Mouse (Mus musculus): ENCODE measurements around the gene Cntd1. TPM values are rescaled to one million over a fixed set of nuclear protein-coding genes. Genes with fewer than 3 reads are reported as not detected.
"Not testable (repeated sequence)": the region's sequence is repeated elsewhere in the genome, so short reads cannot be mapped to it uniquely, and the experiment has no call there.

Cntd1 gene
- total RNA-seq, 2 experiments from 2014 or later: 0.14 to 0.18 TPM

- not testable (repeated sequence) for DNase-seq
Observed at GRCm38 (mm10) chr11:101330961-101331360, 52.1 kb downstream of the Cntd1 start.

GRCm38 (mm10) chr11:101332537-101332936 lies 53.7 kb downstream of the Cntd1 start:
- no peak for DNase-seq

GRCm38 (mm10) chr11:101334023-101334422 lies 55.2 kb downstream of the Cntd1 start:
- no peak for DNase-seq

GRCm38 (mm10) chr11:101334516-101334915 lies 55.7 kb downstream of the Cntd1 start:
- DNase-seq: no peak

DNA sequence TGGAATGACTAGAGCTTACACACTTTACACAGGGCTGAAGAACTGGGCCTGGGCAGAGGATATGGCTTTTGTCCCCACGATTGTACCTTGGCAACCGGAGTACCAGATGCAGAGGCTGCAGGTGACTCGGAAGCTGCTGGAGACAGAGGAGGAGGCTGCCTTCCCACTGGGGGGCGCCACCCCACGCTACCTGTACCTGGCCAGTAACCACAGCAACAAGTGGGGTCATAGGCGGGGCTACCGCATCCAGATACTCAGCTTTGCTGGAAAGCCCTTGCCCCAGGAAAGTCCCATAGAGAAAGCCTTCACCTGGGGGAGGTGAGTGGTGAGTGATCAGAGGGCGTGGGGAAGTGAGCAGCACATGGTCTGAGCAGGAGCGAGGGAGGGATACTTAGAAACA lies 56.9 kb downstream of the Cntd1 start:
- no peak for DNase-seq

DNA sequence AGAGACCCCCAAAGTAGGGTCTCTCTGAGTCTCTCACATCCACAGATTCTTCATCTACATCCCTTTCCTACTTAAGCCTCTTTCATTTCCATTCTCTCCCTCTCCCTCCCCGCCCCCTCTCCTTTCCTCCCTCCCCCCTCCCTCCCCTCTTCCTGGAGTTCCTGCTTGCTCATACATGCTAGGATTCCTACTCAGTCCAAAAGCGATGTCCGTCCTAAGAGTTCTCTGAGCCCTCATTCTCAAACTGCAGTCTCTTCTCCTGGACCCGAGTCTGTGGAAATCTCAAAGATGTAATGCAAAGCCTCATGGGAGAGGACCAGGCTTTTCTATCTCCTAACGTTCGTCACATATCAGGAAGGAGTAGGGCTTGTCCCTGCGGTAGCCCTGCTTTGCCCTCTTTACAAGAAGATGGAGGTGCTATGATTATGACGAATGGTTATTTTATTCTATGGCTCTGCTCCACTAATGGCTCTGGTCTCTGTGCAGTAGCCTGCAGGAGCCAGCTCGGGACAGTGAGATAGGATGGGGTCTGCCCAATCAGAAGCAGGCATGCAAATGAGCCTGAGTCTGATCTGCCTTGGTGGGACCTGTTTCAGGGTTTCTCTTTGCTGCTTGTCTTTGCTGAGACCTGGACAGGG lies 59.4 kb downstream of the Cntd1 start:
- DNase-seq: no peak

Other genes with a start within 250 kb of the Cntd1 start
- gene Naglu, start 209.0 kb upstream of the Cntd1 start, total RNA-seq (2021): 10 to 100 TPM in 1 of 2 experiments, 1 to 10 TPM in 1; 9.2 to 11.6 TPM
- under 1 TPM; 0.23 to 0.25 TPM for gene Hsd17b1, start 200.6 kb upstream of the Cntd1 start, total RNA-seq (2021)
- 10 to 100 TPM; 10.7 to 11.7 TPM for gene Coasy, start 196.4 kb upstream of the Cntd1 start, total RNA-seq (2021)
- 10 to 100 TPM; 10.7 to 12.2 TPM for gene Mlx, start 191.7 kb upstream of the Cntd1 start, total RNA-seq (2021)
- gene Psmc3ip, start 183.6 kb upstream of the Cntd1 start, total RNA-seq (2021): 1 to 10 TPM; 2.8 to 4.0 TPM
- 10 to 100 TPM; 37.3 to 37.5 TPM for gene Retreg3, start 159.1 kb upstream of the Cntd1 start, total RNA-seq (2021)
- gene Tubg1, start 159.1 kb upstream of the Cntd1 start, total RNA-seq (2021): 10 to 100 TPM; 37.4 to 39.0 TPM
- gene Tubg2, start 123.1 kb upstream of the Cntd1 start, total RNA-seq (2021): 1 to 10 TPM; 5.5 to 6.3 TPM
- gene Cntnap1, start 108.5 kb upstream of the Cntd1 start, total RNA-seq (2021): 1 to 10 TPM; 4.2 to 4.3 TPM
- 10 to 100 TPM; 33.2 to 36.7 TPM for gene Plekhh3, start 107.7 kb upstream of the Cntd1 start, total RNA-seq (2021)
- not detected for gene Ccr10, start 103.6 kb upstream of the Cntd1 start, total RNA-seq (2021)
- gene Ezh1, start 52.5 kb upstream of the Cntd1 start, total RNA-seq (2021): 10 to 100 TPM; 17.2 to 17.7 TPM
- 10 to 100 TPM; 70.5 to 72.8 TPM for gene Ramp2, start 33.0 kb upstream of the Cntd1 start, total RNA-seq (2021)
- 10 to 100 TPM; 40.1 to 44.3 TPM for gene Vps25, start 25.3 kb upstream of the Cntd1 start, total RNA-seq (2021)
- gene Wnk4, start 18.4 kb upstream of the Cntd1 start, total RNA-seq (2021): 1 to 10 TPM in 1 of 2 experiments, under 1 TPM in 1; 0.35 to 1.4 TPM
- gene Coa3, start 102 bp downstream of the Cntd1 start, total RNA-seq (2021): 10 to 100 TPM; 66.3 to 74.5 TPM
- 10 to 100 TPM; 74.5 to 76.9 TPM for gene Becn1, start 23.3 kb downstream of the Cntd1 start, total RNA-seq (2021)
- 10 to 100 TPM; 72.4 TPM for gene Psme3, start 37.2 kb downstream of the Cntd1 start, total RNA-seq (2021)
- gene Aoc2, start 46.1 kb downstream of the Cntd1 start, total RNA-seq (2021): 1 to 10 TPM; 1.7 to 2.3 TPM
- gene Aoc3, start 51.6 kb downstream of the Cntd1 start, total RNA-seq (2021): 10 to 100 TPM; 25.2 to 31.0 TPM
- under 1 TPM in 1 of 2 experiments, not detected in 1; 0.14 TPM for gene G6pc, start 88.5 kb downstream of the Cntd1 start, total RNA-seq (2021)
- gene Aarsd1, start 138.6 kb downstream of the Cntd1 start, total RNA-seq (2021): 10 to 100 TPM; 17.4 to 17.6 TPM
- gene Gm27029, start 145.8 kb downstream of the Cntd1 start, total RNA-seq (2021): 1 to 10 TPM; 3.5 to 5.2 TPM
- 1 to 10 TPM; 6.5 to 6.8 TPM for gene Rundc1, start 146.1 kb downstream of the Cntd1 start, total RNA-seq (2021)
- gene Ptges3l, start 146.3 kb downstream of the Cntd1 start, total RNA-seq (2021): 100 to 1,000 TPM in 1 of 2 experiments, 10 to 100 TPM in 1; 90.6 to 101 TPM
- gene Rpl27, start 163.3 kb downstream of the Cntd1 start, total RNA-seq (2021): 10 to 100 TPM; 55.9 to 84.8 TPM
- gene Ifi35, start 169.4 kb downstream of the Cntd1 start, total RNA-seq (2021): 1 to 10 TPM; 6.6 to 7.2 TPM
- 1 to 10 TPM; 5.0 to 5.8 TPM for gene Rnd2, start 186.0 kb downstream of the Cntd1 start, total RNA-seq (2021)
- gene Vat1, start 187.2 kb downstream of the Cntd1 start, total RNA-seq (2021): 10 to 100 TPM; 39.4 to 50.2 TPM

Measured in gastrocnemius, postnatal 10 days (tissue).